Mouse (Mus musculus): Measurements from ENCODE around the gene Ranbp3.

DNA sequence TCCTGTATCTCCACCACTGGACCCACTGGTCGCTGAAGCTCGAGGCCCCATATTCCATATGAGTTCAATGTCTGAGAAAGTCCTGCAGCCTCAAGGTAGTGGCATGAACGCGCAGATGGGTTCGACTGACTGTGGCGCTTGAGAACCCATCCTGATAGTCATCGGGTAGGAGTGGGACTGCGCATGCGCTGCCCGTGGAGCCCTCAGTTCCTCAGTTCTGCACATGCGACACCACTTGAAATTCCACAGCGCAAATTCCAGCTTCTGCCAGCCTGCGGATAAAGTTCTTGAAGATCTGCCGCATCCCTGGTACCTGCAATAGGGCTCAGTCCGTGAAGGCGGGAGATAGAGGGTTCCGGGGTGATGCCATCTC, 67.7 kb downstream of the Ranbp3 start:
- TF ChIP-seq CTCF (IDR thresholded peaks at IDR 0.05; ENCODE audit: control insufficient read depth, insufficient read depth, insufficient replicate concordance, low read depth, low read length) (no peak), POLR2A (IDR thresholded peaks at IDR 0.05; ENCODE audit: control insufficient read depth, low read depth, low read length) (no peak)
